Mouse (Mus musculus) bone marrow macrophage, adult 2 months (primary cell): ENCODE results near the gene Sun5.

Experiments
- CTCF ChIP-seq: IDR thresholded peaks from 2 replicates; pipeline ENCODE4 v1.5.1; 2012; ENCODE audit warnings: low read depth, mild to moderate bottlenecking, low read length, moderate library complexity
- POLR2A ChIP-seq: IDR thresholded peaks from 2 replicates; pipeline ENCODE4 v1.6.1; 2012; ENCODE audit warnings: mild to moderate bottlenecking, low read depth, low read length, borderline replicate concordance

GRCm38 (mm10) chr2:153848389-153848788 is 22.5 kb downstream of the Sun5 start:
- TF ChIP-seq POLR2A: no peak
- TF ChIP-seq CTCF: no peak
